Mouse (Mus musculus) cerebellum, postnatal 4 days (tissue): ENCODE results near the gene Nhej1.

Experiments used
- DNase-seq, 2 experiments: peaks; one replicate each; pipeline ENCODE4 v3.0.0; 2022; ENCODE audit warnings: low spot score in 2 of 2, mixed read lengths in 1 of 2

The Nhej1 gene

GRCm38 (mm10) chr1:75128641-75129040 lies 3.6 kb upstream of the Nhej1 start:
- no peak for DNase-seq

- DNase-seq: no peak
These were observed 418 bp upstream of the Nhej1 start for GRCm38 (mm10) chr1:75125418-75125817.

- DNase-seq: no peak
These were observed 2.8 kb downstream of the Nhej1 start for GRCm38 (mm10) chr1:75122211-75122610.

GRCm38 (mm10) chr1:75052091-75052490 lies 72.9 kb downstream of the Nhej1 start:
- DNase-seq: peak in 1 of 2 experiments; percentile 23

GRCm38 (mm10) chr1:75051428-75051827 lies 73.6 kb downstream of the Nhej1 start:
- no peak for DNase-seq

- no peak for DNase-seq
These were observed 76.4 kb downstream of the Nhej1 start for GRCm38 (mm10) chr1:75048571-75048970.

- DNase-seq: no peak
These were observed 77.0 kb downstream of the Nhej1 start for GRCm38 (mm10) chr1:75048041-75048440.

- DNase-seq: no peak
These were observed 84.6 kb downstream of the Nhej1 start for GRCm38 (mm10) chr1:75040429-75040828.

- DNase-seq: no peak
These were observed 93.0 kb downstream of the Nhej1 start for GRCm38 (mm10) chr1:75032041-75032440.

- DNase-seq: no peak
These were observed 97.8 kb downstream of the Nhej1 start for GRCm38 (mm10) chr1:75027061-75027779.

- no peak for DNase-seq
These were observed 100.4 kb downstream of the Nhej1 start for GRCm38 (mm10) chr1:75024419-75025199.

- DNase-seq: no peak
These were observed 102.8 kb downstream of the Nhej1 start for GRCm38 (mm10) chr1:75022216-75022615.

- DNase-seq: peak; percentile 88 to 89
These were observed 108.2 kb downstream of the Nhej1 start for GRCm38 (mm10) chr1:75016846-75017245.

- DNase-seq: no peak
These were observed 109.3 kb downstream of the Nhej1 start for GRCm38 (mm10) chr1:75015551-75016265.

GRCm38 (mm10) chr1:75014210-75014845 lies 110.7 kb downstream of the Nhej1 start:
- no peak for DNase-seq

- DNase-seq: no peak
These were observed 114.2 kb downstream of the Nhej1 start for GRCm38 (mm10) chr1:75010817-75011216.

- DNase-seq: no peak
These were observed 114.8 kb downstream of the Nhej1 start for GRCm38 (mm10) chr1:75010203-75010602.

- DNase-seq: no peak
These were observed 119.0 kb downstream of the Nhej1 start for GRCm38 (mm10) chr1:75006016-75006415.

- DNase-seq: no peak
These were observed 123.8 kb downstream of the Nhej1 start for GRCm38 (mm10) chr1:75001183-75001582.

- DNase-seq: peak in 1 of 2 experiments; percentile 34
These were observed 124.5 kb downstream of the Nhej1 start for GRCm38 (mm10) chr1:75000496-75000895.

GRCm38 (mm10) chr1:74999173-74999572 lies 125.8 kb downstream of the Nhej1 start:
- DNase-seq: no peak

- DNase-seq: no peak
These were observed 127.8 kb downstream of the Nhej1 start for GRCm38 (mm10) chr1:74997231-74997630.
